Mouse (Mus musculus): ENCODE measurements at regions not wholly inside any gene's neighbourhood (a gene's known extent, or its start where the extent isn't known, plus 50 kb on each side); places are given as distances from the start of the nearest gene placed in this dataset.
"Not testable (repeated sequence)": the region's sequence is repeated elsewhere in the genome, so short reads cannot be mapped to it uniquely, and the experiment has no call there.

DNA sequence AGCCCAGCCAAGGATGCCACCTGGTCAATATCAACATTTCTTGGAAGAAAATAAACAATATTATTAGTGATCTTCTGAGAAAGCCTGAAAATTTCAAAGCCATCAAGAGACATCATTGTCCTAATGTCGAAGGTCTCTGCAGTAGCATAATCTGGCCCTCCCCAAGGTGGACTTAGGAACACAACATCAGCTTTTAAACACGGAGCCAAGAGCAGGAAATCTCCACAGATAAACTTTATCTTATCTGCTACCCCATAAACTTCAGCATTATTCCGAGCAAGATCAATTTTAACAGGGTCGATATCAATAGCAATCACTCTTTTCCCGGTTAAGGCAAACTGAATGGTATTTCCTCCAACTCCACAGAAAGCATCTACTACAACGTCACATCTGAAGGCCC is 1691.2 kb upstream of the 5930422O12Rik start:
- not testable (repeated sequence) for DNase-seq (ENCODE audit: low spot score in 2 of 2)

DNA sequence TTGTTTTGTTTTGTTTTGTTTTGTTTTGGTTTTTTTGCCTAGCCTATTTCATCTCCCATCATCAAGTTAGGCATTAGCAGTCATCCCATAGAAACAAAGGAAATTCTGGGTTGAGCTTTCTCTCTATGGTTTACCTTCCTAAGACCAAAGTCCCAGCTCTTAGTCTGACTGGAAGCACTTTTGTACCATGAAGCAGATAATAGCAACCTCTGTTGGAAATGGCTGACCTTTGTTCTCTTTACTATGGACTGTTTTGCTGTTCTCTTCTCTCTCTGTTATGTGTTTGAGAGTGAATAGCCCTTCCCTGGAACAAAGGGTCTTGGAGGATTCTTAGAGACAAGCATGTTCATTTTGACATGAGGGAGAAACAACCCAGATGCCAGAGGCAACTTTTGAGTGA is 1681.7 kb upstream of the 5930422O12Rik start:
- no peak for DNase-seq (ENCODE audit: low spot score in 2 of 2)

DNA sequence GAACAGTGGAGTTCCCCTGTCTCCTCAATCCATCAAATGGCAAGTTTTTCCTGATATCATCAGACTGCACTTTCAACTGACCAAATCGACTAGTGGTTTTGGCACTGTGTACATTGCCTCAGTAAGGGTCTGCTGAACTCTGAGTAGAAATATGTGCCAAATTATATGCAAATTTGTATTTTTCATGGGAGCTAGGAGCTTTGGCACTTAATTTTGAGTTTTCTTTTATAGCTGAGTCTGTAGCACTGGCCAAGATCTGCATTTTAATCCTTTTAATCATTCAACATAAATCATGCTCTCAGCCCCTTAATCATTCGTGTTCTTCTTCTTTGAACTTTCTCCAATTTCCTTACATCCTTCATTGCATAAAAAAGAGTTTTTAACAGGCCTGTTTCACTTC is 1678.5 kb upstream of the 5930422O12Rik start:
- DNase-seq (ENCODE audit: low spot score in 2 of 2): no peak

DNA sequence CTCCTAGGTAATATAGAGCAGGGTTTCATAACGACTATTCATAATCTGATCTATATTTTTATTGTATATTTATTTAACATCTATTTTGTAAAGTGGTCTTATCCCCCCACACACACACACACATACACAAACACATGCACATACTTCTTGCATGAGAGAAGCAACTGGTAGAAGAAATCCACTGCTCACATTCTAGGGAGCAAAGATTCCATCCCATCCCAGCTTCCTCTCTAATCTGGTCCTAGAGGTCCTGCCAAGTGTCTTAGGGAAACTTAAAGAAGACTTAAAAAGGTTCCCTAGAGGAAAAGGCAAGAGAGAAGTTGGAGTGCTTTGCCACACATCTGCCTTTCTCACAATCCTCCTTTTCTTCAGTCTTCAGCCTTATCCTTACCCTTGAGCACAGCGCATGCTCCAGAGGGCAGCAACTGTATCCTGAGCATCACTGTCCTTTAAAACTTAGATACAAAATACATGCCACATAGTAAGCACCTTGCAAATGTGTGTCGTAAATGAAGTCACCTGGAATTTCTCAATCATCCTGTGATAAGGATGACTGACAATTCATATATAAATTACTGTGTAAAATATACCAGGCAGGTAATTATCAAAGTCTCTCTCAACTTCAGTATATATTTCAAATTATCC is 1677.9 kb upstream of the 5930422O12Rik start:
- no peak for DNase-seq (ENCODE audit: low spot score in 2 of 2)

DNA sequence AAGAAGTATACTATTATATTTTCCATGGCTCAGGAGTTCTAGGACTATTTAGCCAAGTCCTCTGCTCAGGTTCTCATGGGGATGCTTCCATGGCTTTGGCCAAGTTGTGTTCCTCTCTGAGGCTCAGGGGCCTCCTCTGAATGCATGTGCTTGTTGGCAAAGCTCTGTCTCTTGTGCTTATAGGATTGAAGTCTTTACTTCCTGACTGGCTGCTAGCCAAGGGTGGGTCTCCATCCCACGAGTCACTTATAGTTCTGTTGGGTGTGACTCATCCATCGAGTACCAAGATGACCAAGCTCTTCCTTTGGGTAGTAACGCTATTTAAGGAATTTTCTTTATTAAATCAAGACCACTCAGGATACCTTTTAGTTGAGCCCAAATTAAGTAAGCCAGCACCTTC is 1672.8 kb upstream of the 5930422O12Rik start:
- DNase-seq (ENCODE audit: low spot score in 2 of 2): no peak

DNA sequence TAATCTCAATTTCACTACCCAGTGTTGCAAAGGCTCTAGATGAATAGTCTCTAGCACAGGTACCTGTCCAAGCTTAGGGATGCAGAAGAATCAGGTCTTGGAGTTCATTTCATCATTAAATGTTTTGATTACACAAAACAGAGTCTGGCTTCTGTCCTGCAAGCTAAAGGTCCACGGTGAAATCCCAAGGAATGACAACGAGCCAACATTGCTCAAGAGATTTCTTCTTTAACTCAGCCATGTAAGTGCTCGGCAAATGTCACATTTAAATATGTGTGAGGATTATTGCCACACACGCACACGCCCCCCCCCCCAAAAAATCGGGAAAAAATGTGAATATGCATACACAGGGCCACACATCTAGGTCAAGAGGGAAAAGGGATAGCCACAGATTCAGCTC is 1666.4 kb upstream of the 5930422O12Rik start:
- no peak for DNase-seq (ENCODE audit: low spot score in 2 of 2)

All from cerebellum, postnatal 4 days (tissue).